Mouse (Mus musculus) C3H10T1/2 (cell line): ENCODE results near the gene Smap1. TPM values are rescaled to one million over a fixed set of nuclear protein-coding genes. Genes with fewer than 3 reads are reported as not detected.

Source experiments
- polyA plus RNA-seq, 2 experiments: library from polyadenylated mRNA; unstranded; fragments of >200 nt; fragmentation: generic; extraction: Trizol; gene quantifications; one replicate each; pipeline ENCODE4 v1.2.1; 2012; ENCODE audit warnings: missing spikeins in 2 of 2

Smap1 gene
- polyA plus RNA-seq, result 10 to 100 TPM in 1 of 2 experiments, 1 to 10 TPM in 1; 9.0 to 31.9 TPM

GRCm38 (mm10) chr1:23921711-23922529, at the start of gene Smap1:
Smap1 (minus strand) TSS chr1:23922317.

Other genes with a start within 250 kb of the Smap1 start
- under 1 TPM; 0.01 to 0.12 TPM for gene B3gat2, start 160.6 kb downstream of the Smap1 start, polyA plus RNA-seq
- 10 to 100 TPM in 1 of 2 experiments, 1 to 10 TPM in 1; 4.5 to 51.4 TPM for gene Sdhaf4, start 83.3 kb upstream of the Smap1 start, polyA plus RNA-seq
- 1 to 10 TPM in 1 of 2 experiments, under 1 TPM in 1; 0.16 to 2.1 TPM for gene Fam135a, start 178.0 kb upstream of the Smap1 start, polyA plus RNA-seq